ENCODE assay signal across 8 mouse cellular contexts in the genomic region with DNA sequence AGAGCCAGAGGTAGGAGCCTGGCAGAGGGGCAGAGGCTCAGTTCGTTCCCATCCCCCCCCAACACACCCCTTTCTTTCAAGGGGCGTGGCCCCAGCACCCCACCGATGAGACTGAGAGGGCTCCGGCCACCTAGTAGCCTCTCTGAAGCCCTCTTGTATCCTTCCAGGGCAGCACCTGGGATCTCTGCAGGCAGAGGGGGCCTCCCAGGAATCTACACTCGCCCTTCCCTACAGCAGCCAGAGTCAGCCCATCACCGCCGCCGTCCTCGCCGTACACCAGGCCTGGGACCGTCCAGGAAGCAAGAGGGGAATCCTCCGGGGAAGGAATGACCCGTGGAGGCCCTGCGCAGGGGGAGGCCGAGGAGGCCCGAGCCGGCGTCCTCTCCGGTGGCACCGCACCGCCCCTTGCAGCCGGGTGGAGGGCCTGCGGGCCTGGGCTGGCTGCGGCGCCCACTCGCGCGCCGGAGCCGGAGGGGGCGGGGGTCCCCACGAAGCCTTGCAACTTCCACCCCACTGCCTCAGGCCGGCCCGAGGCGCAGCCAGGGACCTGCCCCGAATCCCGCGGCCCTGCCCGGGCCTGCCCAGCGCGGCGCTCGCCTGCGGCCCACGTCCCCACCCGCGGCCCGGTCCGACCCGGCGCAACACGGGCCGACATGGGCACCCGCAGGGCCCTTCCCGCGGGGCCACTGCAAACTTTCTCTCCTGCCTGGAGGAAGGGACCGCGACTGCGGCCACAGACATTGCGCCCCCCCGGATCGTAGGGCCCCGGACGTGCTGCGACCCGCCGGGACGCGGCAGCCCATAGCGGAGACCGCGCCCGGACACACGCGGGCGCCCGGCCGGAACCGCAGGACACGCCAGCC. TPM values are rescaled to one million over a fixed set of nuclear protein-coding genes. Genes with fewer than 3 reads are reported as not detected.
DNase-seq lines count a peak whose midpoint lies in the region; ATAC-seq lines count a peak whose summit lies in the region.

No protein-coding gene starts in this region.

- H3K4me1 ChIP-seq in heart, embryonic 13.5 days = peaks cover 41% of the 10 kb centered on the region
- H3K4me1 ChIP-seq in kidney, embryonic 16.5 days (ENCODE audit: insufficient read depth, low read length) = peaks cover 37% of the 10 kb centered on the region
- H3K4me1 ChIP-seq in megakaryocyte, embryonic 14.5 days = peaks cover 46% of the 10 kb centered on the region

- H3K27ac ChIP-seq in heart, embryonic 13.5 days (replicated peaks) = peak overlapping the region; percentile 76
- H3K27ac ChIP-seq in kidney, embryonic 16.5 days (ENCODE audit: low read length) = peak overlapping the region; percentile 68

- peak overlapping the region; percentile 98 for H3K9ac ChIP-seq in heart, embryonic 13.5 days
- H3K9ac ChIP-seq in kidney, embryonic 16.5 days (replicated peaks; ENCODE audit: low read length) = peak overlapping the region; percentile 96

- no peaks in the 10 kb centered on the region for H3K9me3 ChIP-seq in heart, embryonic 13.5 days
- no peaks in the 10 kb centered on the region for H3K9me3 ChIP-seq in kidney, embryonic 16.5 days (ENCODE audit: low read length)
- peaks cover 5% of the 10 kb centered on the region; the same call in 1 of the 2 replicates for H3K9me3 ChIP-seq in megakaryocyte, embryonic 14.5 days

- DNase-seq in CD4-positive helper T cell, adult 2 months (ENCODE audit: low read depth, low spot score) = peak; percentile 34
- peak; percentile 49 for DNase-seq in MN1 (ENCODE audit: low spot score)
- peak; percentile 67 to 70 for DNase-seq in cerebellum, postnatal 25 days
- DNase-seq in testis, postnatal 10 days (ENCODE audit: low spot score) = peak; percentile 72
- DNase-seq in left cerebral cortex, adult 11 months (ENCODE audit: low spot score) = no peak

- H3K27me3 ChIP-seq in heart, embryonic 13.5 days (replicated peaks) = peaks cover 18% of the 10 kb centered on the region
- no peaks in the 10 kb centered on the region for H3K27me3 ChIP-seq in kidney, embryonic 16.5 days (ENCODE audit: insufficient read depth, low read length)
- H3K27me3 ChIP-seq in megakaryocyte, embryonic 14.5 days (replicated peaks) = peaks cover 92% of the 10 kb centered on the region

- H3K4me3 ChIP-seq in heart, embryonic 13.5 days = peak overlapping the region; percentile 98
- H3K4me3 ChIP-seq in kidney, embryonic 16.5 days (ENCODE audit: low read length) = peak overlapping the region; percentile 97
- peak overlapping the region; percentile 92 for H3K4me3 ChIP-seq in megakaryocyte, embryonic 14.5 days (replicated peaks)

- peaks cover 8% of the 10 kb centered on the region for H3K36me3 ChIP-seq in heart, embryonic 13.5 days
- peaks cover 5% of the 10 kb centered on the region for H3K36me3 ChIP-seq in kidney, embryonic 16.5 days (ENCODE audit: insufficient read depth, low read length)
- peaks cover 3% of the 10 kb centered on the region for H3K36me3 ChIP-seq in megakaryocyte, embryonic 14.5 days (replicated peaks; ENCODE audit: low read length)

- peak overlapping the region; percentile 96 for H3K4me2 ChIP-seq in heart, embryonic 13.5 days
- H3K4me2 ChIP-seq in kidney, embryonic 16.5 days (replicated peaks; ENCODE audit: low read depth, low read length) = peak overlapping the region; percentile 96

- peak; percentile 30; the same call in 1 of the 2 replicates for ATAC-seq in heart, embryonic 13.5 days (ENCODE audit: extremely low read depth, insufficient number of reproducible peaks, low FRiP score, low TSS enrichment)
- peak; percentile 58 for ATAC-seq in kidney, embryonic 16.5 days (ENCODE audit: low FRiP score, low TSS enrichment)

- under 1% methylated on average over 58 of the region's 80 CpGs for WGBS in heart, embryonic 13.5 days
- WGBS in kidney, embryonic 16.5 days = under 1% methylated on average over 75 of the region's 80 CpGs

RNA-seq across cellular contexts. Expression of a gene that starts 0.8 kb away (rescaled TPM):
- 9.1 and 10.9 TPM in 2 replicates for polyA plus RNA-seq in heart, embryonic 13.5 days (2015; fragmentation: Nextera tagmentation; extraction: Ambion mirVana)
- 12.1 and 19.5 TPM in 2 replicates for polyA plus RNA-seq in kidney, embryonic 16.5 days (2015; fragmentation: Nextera tagmentation; extraction: Ambion mirVana)
- 2.1 and 2.9 TPM in 2 replicates for polyA plus RNA-seq in megakaryocyte, embryonic 14.5 days (2012; ENCODE audit: insufficient read depth, low replicate concordance)
